Mouse (Mus musculus) c-Kit-positive CD71-positive TER-119-positive erythroid progenitor cells, embryonic 14.5 days (primary cell): Measurements from ENCODE around the gene Zbp1.

Experiments
- DNase-seq: peaks from one replicate; pipeline ENCODE4 v3.0.0-alpha.2; 2013; ENCODE audit warnings: low spot score

Zbp1 gene

GRCm38 (mm10) chr2:173177951-173178350 is 40.8 kb downstream of the Zbp1 start:
- no peak for DNase-seq

- no peak for DNase-seq
Measured at GRCm38 (mm10) chr2:173177481-173177880, 41.2 kb downstream of the Zbp1 start.

GRCm38 (mm10) chr2:173175703-173176102 is 43.0 kb downstream of the Zbp1 start:
- DNase-seq = no peak

GRCm38 (mm10) chr2:173174569-173174968 is 44.2 kb downstream of the Zbp1 start:
- DNase-seq = no peak

- DNase-seq = no peak
Measured at GRCm38 (mm10) chr2:173173521-173174511, 44.9 kb downstream of the Zbp1 start.

- DNase-seq = no peak
Measured at GRCm38 (mm10) chr2:173173008-173173407, 45.7 kb downstream of the Zbp1 start.

- no peak for DNase-seq
Measured at GRCm38 (mm10) chr2:173172386-173172785, 46.3 kb downstream of the Zbp1 start.

GRCm38 (mm10) chr2:173171956-173172355 is 46.8 kb downstream of the Zbp1 start:
- DNase-seq = no peak

- no peak for DNase-seq
Measured at GRCm38 (mm10) chr2:173171470-173171869, 47.3 kb downstream of the Zbp1 start.

- no peak for DNase-seq
Measured at GRCm38 (mm10) chr2:173170715-173171114, 48.0 kb downstream of the Zbp1 start.

GRCm38 (mm10) chr2:173170081-173170480 is 48.6 kb downstream of the Zbp1 start:
- DNase-seq = no peak

GRCm38 (mm10) chr2:173168411-173168851 is 50.3 kb downstream of the Zbp1 start:
- no peak for DNase-seq

- no peak for DNase-seq
Measured at GRCm38 (mm10) chr2:173165357-173165756, 53.4 kb downstream of the Zbp1 start.

GRCm38 (mm10) chr2:173164946-173165345 is 53.8 kb downstream of the Zbp1 start:
- no peak for DNase-seq

GRCm38 (mm10) chr2:173164358-173164757 is 54.4 kb downstream of the Zbp1 start:
- DNase-seq = no peak

GRCm38 (mm10) chr2:173163380-173163779 is 55.3 kb downstream of the Zbp1 start:
- no peak for DNase-seq

- peak; percentile 31 for DNase-seq
Measured at GRCm38 (mm10) chr2:173159354-173160311, 59.1 kb downstream of the Zbp1 start.

- DNase-seq = no peak
Measured at GRCm38 (mm10) chr2:173158390-173159055, 60.2 kb downstream of the Zbp1 start.

- no peak for DNase-seq
Measured at GRCm38 (mm10) chr2:173157871-173158270, 60.9 kb downstream of the Zbp1 start.

- no peak for DNase-seq
Measured at GRCm38 (mm10) chr2:173157376-173157775, 61.3 kb downstream of the Zbp1 start.

- DNase-seq = no peak
Measured at GRCm38 (mm10) chr2:173156923-173157322, 61.8 kb downstream of the Zbp1 start.
